In the genomic region with DNA sequence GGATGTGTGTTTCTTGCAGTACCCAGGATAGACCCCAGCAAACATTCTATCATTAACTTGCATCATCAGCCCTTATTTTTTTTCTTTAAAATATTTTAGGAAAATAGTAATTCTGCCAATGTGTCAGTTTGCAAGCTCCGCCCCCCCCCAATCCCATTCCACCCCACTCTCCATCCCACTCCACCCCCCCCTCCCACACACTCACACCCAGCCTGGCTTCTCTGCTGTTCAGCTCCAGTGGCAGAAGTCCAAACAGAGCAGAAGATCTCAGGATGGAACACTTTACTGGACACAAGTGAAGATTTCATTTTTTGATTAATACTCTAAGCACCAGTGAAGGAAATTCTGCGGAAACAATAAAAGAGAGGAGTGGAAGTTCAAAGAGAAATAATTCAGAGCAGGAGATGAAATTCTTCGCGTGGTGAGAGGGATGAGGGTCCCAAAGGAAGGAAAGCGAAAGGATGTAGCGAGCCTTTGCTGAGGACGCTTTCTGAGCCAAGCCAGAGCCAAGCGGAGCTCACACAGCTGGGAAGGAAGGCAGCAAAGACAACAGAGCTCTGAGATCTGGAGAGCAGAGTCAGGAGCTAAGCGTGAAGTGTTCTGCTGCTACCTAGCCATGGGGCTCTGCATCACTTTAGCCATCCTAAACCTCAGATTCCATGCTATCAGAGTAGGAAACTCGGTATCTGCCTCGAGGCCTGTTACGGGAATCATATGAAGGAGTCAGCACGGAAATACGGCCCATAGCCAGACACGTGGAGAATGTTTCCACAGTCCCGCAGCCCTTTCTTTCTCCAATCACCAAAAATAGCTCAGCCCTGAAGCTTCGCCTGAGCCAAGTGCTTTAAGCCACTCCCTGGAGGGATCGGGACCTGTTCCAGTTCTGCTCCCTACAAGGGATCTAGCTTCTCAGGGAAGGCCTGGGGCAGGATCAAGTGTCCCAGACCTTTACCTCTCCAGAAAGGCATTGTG, we compare ENCODE assay signal across 8 mouse cellular contexts. TPM values are rescaled to one million over a fixed set of nuclear protein-coding genes. Genes with fewer than 3 reads are reported as not detected.
DNase-seq lines count a peak whose midpoint lies in the region; ATAC-seq lines count a peak whose summit lies in the region.

No protein-coding gene starts in this region.

- DNase-seq in right cerebral cortex, adult 2 months (ENCODE audit: low spot score in 2 of 2), result peak; percentile 9
- no peak for DNase-seq in right cerebral cortex, postnatal 36 days (ENCODE audit: low spot score in 2 of 2)
- peak; percentile 30 to 79 for DNase-seq in gastrocnemius, postnatal 4 days (ENCODE audit: low spot score in 2 of 2)
- peak; percentile 26 to 28 for DNase-seq in kidney, adult 8-10 months
- DNase-seq in lung, postnatal 4 days, result peak; percentile 39 to 59
- no peak for DNase-seq in retina, embryonic 14.5 days (ENCODE audit: low spot score)
- DNase-seq in spleen, postnatal 14 days (ENCODE audit: low spot score in 2 of 2), result no peak

- ATAC-seq in megakaryocyte-erythroid progenitor cell, adult 5-6 weeks (replicated peaks; ENCODE audit: low FRiP score, low TSS enrichment, poor library complexity, severe bottlenecking), result no peak

RNA-seq across cellular contexts. Expression of gene Msgn1, which starts 4.8 kb away (rescaled TPM):
- total RNA-seq in gastrocnemius, postnatal 4 days (2021), result not detected
- total RNA-seq in megakaryocyte-erythroid progenitor cell, adult 5-6 weeks (2014; fragmentation: Nextera tagmentation), result not detected in 2 replicates
- total RNA-seq in megakaryocyte-erythroid progenitor cell, adult 5-6 weeks (2017), result not detected in 2 replicates

RNA-seq across cellular contexts. Expression of gene Kcns3, which starts 53.1 kb away (rescaled TPM):
- total RNA-seq in gastrocnemius, postnatal 4 days (2021), result 1 to 10 TPM; 1.3 to 1.6 TPM
- total RNA-seq in megakaryocyte-erythroid progenitor cell, adult 5-6 weeks (2014; fragmentation: Nextera tagmentation), result not detected in 2 replicates
- total RNA-seq in megakaryocyte-erythroid progenitor cell, adult 5-6 weeks (2017), result not detected in 2 replicates

Comparison
In these comparisons a context has a peak if more than half of its experiments do, and no peak if none do; other contexts are left out.
1. DNase-seq: peak in right cerebral cortex, adult 2 months (2 of 2), gastrocnemius, postnatal 4 days (2 of 2), kidney, adult 8-10 months (2 of 2) and lung, postnatal 4 days (2 of 2); none in right cerebral cortex, postnatal 36 days (0 of 2), retina, embryonic 14.5 days (single experiment) and spleen, postnatal 14 days (0 of 2).